Comparison of ENCODE assay signal across 12 mouse cellular contexts in genomic region chr17:15088591-15089001, GRCm38 (mm10). TPM values are rescaled to one million over a fixed set of nuclear protein-coding genes. Genes with fewer than 3 reads are reported as not detected.
DNase-seq lines count a peak whose midpoint lies in the region; ATAC-seq and TF ChIP-seq lines count a peak whose summit lies in the region.
"Had no signal": no experiment of that assay in that cellular context is flagged by ENCODE, and none has a peak within 500 bp of the region (broad histone marks: within the 10 kb centered on the region; RNA-seq: fewer than 3 reads in every experiment).

No protein-coding gene starts in this region.

- peak; percentile 41 to 45 for DNase-seq in layer of hippocampus, postnatal 14 days (ENCODE audit: low spot score in 2 of 2)
- DNase-seq in layer of hippocampus, postnatal 10 days (ENCODE audit: low spot score in 2 of 2): no peak
- DNase-seq in ovary, postnatal 10 days (ENCODE audit: low spot score): no peak
- no peak for DNase-seq in right cerebral cortex, adult 2 months (ENCODE audit: low spot score in 2 of 2)
- DNase-seq in layer of hippocampus, adult 2 months (ENCODE audit: low spot score in 2 of 2): no peak
- DNase-seq: kidney, adult 9 months had no signal

- ATAC-seq in forebrain, embryonic 12.5 days (ENCODE audit: low FRiP score): peak; percentile 83
- 0 out of 2 replicates have a peak, but pooled peaks have one; percentile 3 for ATAC-seq in intestine, postnatal 0 days
- peak; percentile 76 for ATAC-seq in neural tube, embryonic 15.5 days (ENCODE audit: low FRiP score)

- H3K4me3 ChIP-seq in forebrain, embryonic 12.5 days (replicated peaks): no peak overlapping the region
- H3K4me3 ChIP-seq in intestine, postnatal 0 days (ENCODE audit: low read depth, low read length): no peak overlapping the region
- no peak overlapping the region for H3K4me3 ChIP-seq in neural tube, embryonic 15.5 days (replicated peaks)
- H3K4me3 ChIP-seq in layer of hippocampus, adult 2 months: no peak overlapping the region
- H3K4me3 ChIP-seq: limb, embryonic 15.5 days had no signal

- H3K4me1 ChIP-seq in forebrain, embryonic 12.5 days: peaks cover 25% of the 10 kb centered on the region
- H3K4me1 ChIP-seq in intestine, postnatal 0 days (replicated peaks; ENCODE audit: control insufficient read depth, insufficient read depth, low read length): no peaks in the 10 kb centered on the region; the same call in 1 of the 2 replicates
- peaks cover 21% of the 10 kb centered on the region for H3K4me1 ChIP-seq in neural tube, embryonic 15.5 days

- WGBS in forebrain, embryonic 12.5 days: 20% methylated on average over 8 of the region's 8 CpGs
- 26% methylated on average over 8 of the region's 8 CpGs for WGBS in intestine, postnatal 0 days
- WGBS in neural tube, embryonic 15.5 days: 12% methylated on average over 8 of the region's 8 CpGs

- no peak for TF ChIP-seq CTCF in intestine, postnatal 0 days (IDR thresholded peaks at IDR 0.05; ENCODE audit: low read depth)
- TF ChIP-seq CTCF in layer of hippocampus, adult 2 months (conservative IDR thresholded peaks at IDR 0.05): no peak

- H3K4me2 ChIP-seq in forebrain, embryonic 12.5 days: peak overlapping the region; percentile 6; the same call in 1 of the 2 replicates
- no peak overlapping the region for H3K4me2 ChIP-seq in intestine, postnatal 0 days (replicated peaks; ENCODE audit: low read depth)
- peak overlapping the region; percentile 13; the same call in 1 of the 2 replicates for H3K4me2 ChIP-seq in neural tube, embryonic 15.5 days
- H3K4me2 ChIP-seq: limb, embryonic 15.5 days had no signal

- no peak overlapping the region for H3K9ac ChIP-seq in forebrain, embryonic 12.5 days
- H3K9ac ChIP-seq in intestine, postnatal 0 days (ENCODE audit: low read depth, low read length): no peak overlapping the region
- H3K9ac ChIP-seq in neural tube, embryonic 15.5 days (replicated peaks): no peak overlapping the region
- H3K9ac ChIP-seq: limb, embryonic 15.5 days had no signal

- peak overlapping the region; percentile 68 for H3K27ac ChIP-seq in forebrain, embryonic 12.5 days
- no peak overlapping the region for H3K27ac ChIP-seq in intestine, postnatal 0 days (ENCODE audit: low read depth, low read length)
- H3K27ac ChIP-seq in neural tube, embryonic 15.5 days (replicated peaks): peak overlapping the region; percentile 68
- no peak overlapping the region for H3K27ac ChIP-seq in layer of hippocampus, adult 2 months
- H3K27ac ChIP-seq: limb, embryonic 15.5 days had no signal

- no peaks in the 10 kb centered on the region for H3K36me3 ChIP-seq in forebrain, embryonic 12.5 days (replicated peaks)
- no peaks in the 10 kb centered on the region for H3K36me3 ChIP-seq in intestine, postnatal 0 days (ENCODE audit: control insufficient read depth, insufficient read depth)
- H3K36me3 ChIP-seq in neural tube, embryonic 15.5 days: no peaks in the 10 kb centered on the region
- H3K36me3 ChIP-seq: limb, embryonic 15.5 days had no signal

- H3K9me3 ChIP-seq in forebrain, embryonic 12.5 days: no peaks in the 10 kb centered on the region
- no peaks in the 10 kb centered on the region for H3K9me3 ChIP-seq in intestine, postnatal 0 days (ENCODE audit: control insufficient read depth)
- H3K9me3 ChIP-seq in neural tube, embryonic 15.5 days (replicated peaks): no peaks in the 10 kb centered on the region
- H3K9me3 ChIP-seq: limb, embryonic 15.5 days had no signal

- no peaks in the 10 kb centered on the region for H3K27me3 ChIP-seq in forebrain, embryonic 12.5 days
- no peaks in the 10 kb centered on the region for H3K27me3 ChIP-seq in intestine, postnatal 0 days (replicated peaks; ENCODE audit: control insufficient read depth, insufficient read depth, low read length)
- no peaks in the 10 kb centered on the region for H3K27me3 ChIP-seq in neural tube, embryonic 15.5 days (replicated peaks)
- H3K27me3 ChIP-seq: limb, embryonic 15.5 days had no signal

RNA-seq across cellular contexts. Expression of gene Gm3448, which starts 47.3 kb away (rescaled TPM):
- 1 to 10 TPM; 6.6 to 6.8 TPM for total RNA-seq in layer of hippocampus, postnatal 14 days (2021)
- 1 to 10 TPM; 6.0 to 7.5 TPM for total RNA-seq in layer of hippocampus, postnatal 10 days (2021)
- polyA plus RNA-seq in forebrain, embryonic 12.5 days (2016; fragmentation: Nextera tagmentation; extraction: Ambion mirVana): 6.7 and 6.8 TPM in 2 replicates
- 2.7 and 4.4 TPM in 2 replicates for polyA plus RNA-seq in intestine, postnatal 0 days (2015; fragmentation: Nextera tagmentation; extraction: Ambion mirVana)
- polyA plus RNA-seq in neural tube, embryonic 15.5 days (2015; fragmentation: Nextera tagmentation; extraction: Ambion mirVana): 3.2 and 4.3 TPM in 2 replicates
- total RNA-seq in layer of hippocampus, adult 2 months (2021): 10 to 100 TPM in 1 of 2 experiments, 1 to 10 TPM in 1; 7.8 to 11.3 TPM

RNA-seq across cellular contexts. Expression of gene Tcte3, which starts 47.3 kb away (rescaled TPM):
- 1 to 10 TPM in 1 of 2 experiments, not detected in 1; 1.0 TPM for total RNA-seq in layer of hippocampus, postnatal 14 days (2021)
- total RNA-seq in layer of hippocampus, postnatal 10 days (2021): 1 to 10 TPM; 2.0 to 2.6 TPM
- polyA plus RNA-seq in forebrain, embryonic 12.5 days (2016; fragmentation: Nextera tagmentation; extraction: Ambion mirVana): 0.74 TPM in 1 of 2 replicates, not detected in the other
- 3.2 and 3.4 TPM in 2 replicates for polyA plus RNA-seq in intestine, postnatal 0 days (2015; fragmentation: Nextera tagmentation; extraction: Ambion mirVana)
- polyA plus RNA-seq in neural tube, embryonic 15.5 days (2015; fragmentation: Nextera tagmentation; extraction: Ambion mirVana): 0.68 TPM in 1 of 2 replicates, not detected in the other
- 1 to 10 TPM in 1 of 2 experiments, not detected in 1; 1.3 TPM for total RNA-seq in layer of hippocampus, adult 2 months (2021)
- total RNA-seq: heart, adult 8-10 months; monocyte, adult 5-6 weeks had no signal

RNA-seq across cellular contexts. Expression of gene Ermard, which starts 47.6 kb away (rescaled TPM):
- total RNA-seq in layer of hippocampus, postnatal 14 days (2021): 10 to 100 TPM; 62.2 to 64.7 TPM
- 10 to 100 TPM; 46.4 to 56.9 TPM for total RNA-seq in layer of hippocampus, postnatal 10 days (2021)
- 91.1 and 106 TPM in 2 replicates for polyA plus RNA-seq in forebrain, embryonic 12.5 days (2016; fragmentation: Nextera tagmentation; extraction: Ambion mirVana)
- polyA plus RNA-seq in intestine, postnatal 0 days (2015; fragmentation: Nextera tagmentation; extraction: Ambion mirVana): 27.4 and 30.9 TPM in 2 replicates
- 82.5 and 88.8 TPM in 2 replicates for polyA plus RNA-seq in neural tube, embryonic 15.5 days (2015; fragmentation: Nextera tagmentation; extraction: Ambion mirVana)
- 10 to 100 TPM; 53.9 to 69.1 TPM for total RNA-seq in layer of hippocampus, adult 2 months (2021)

Comparison
In these comparisons a context has a peak if more than half of its experiments do, and no peak if none do; other contexts are left out.
1. DNase-seq: peak in layer of hippocampus, postnatal 14 days (2 of 2); none in layer of hippocampus, postnatal 10 days (0 of 2), ovary, postnatal 10 days (single experiment), right cerebral cortex, adult 2 months (0 of 2) and layer of hippocampus, adult 2 months (0 of 2).
2. ATAC-seq: peak in every context shown above with its lines; median percentile 83 in forebrain, embryonic 12.5 days; 76 in neural tube, embryonic 15.5 days; 3 in intestine, postnatal 0 days.
3. H3K27ac ChIP-seq: peak in forebrain, embryonic 12.5 days (single experiment) and neural tube, embryonic 15.5 days (single experiment); none in intestine, postnatal 0 days (single experiment) and layer of hippocampus, adult 2 months (single experiment).